Mouse (Mus musculus): ENCODE measurements at regions not wholly inside any gene's neighbourhood (a gene's known extent, or its start where the extent isn't known, plus 50 kb on each side); places are given as distances from the start of the nearest gene placed in this dataset.

GRCm38 (mm10) chr17:4425342-4425741 is 568.8 kb upstream of the Arid1b start:
- DNase-seq = peak; percentile 83

DNA sequence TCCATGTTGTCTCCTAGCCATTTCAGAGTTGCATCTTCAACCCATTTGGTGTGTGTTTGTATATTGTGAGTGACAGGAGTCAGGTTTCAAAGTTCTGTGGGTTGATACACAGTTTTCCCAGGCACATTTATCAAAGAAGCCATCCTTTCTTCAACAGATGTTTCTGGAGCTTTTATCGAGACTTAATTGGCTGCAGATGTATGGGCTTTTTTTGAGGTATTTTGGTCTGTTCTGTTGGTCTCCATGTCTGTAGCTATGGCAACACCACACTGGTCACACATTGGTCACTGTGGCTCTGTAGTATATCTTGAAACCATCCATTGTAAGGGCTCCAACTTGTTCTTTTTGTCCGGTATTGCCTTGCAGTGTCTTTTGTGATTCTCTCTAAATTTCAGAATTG is 565.1 kb upstream of the Arid1b start:
- no peak for DNase-seq

DNA sequence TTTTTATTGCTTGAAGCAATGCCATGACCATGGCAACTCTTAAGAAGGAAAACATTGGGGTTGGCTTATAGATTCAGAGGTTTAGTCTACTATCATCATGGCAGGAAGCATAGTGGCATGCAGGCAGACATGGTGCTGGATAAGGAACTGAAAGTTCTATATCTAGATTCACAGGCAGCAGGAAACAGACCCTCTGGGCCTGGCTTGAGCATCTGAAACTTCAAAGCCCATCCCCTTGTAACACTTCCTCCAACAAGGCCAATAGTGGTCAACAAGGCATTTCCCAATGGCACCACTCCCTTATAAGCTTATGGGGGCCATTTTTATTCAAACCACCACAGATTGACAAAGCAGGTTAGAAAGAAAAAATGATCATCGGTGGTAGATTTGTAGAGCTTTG is 548.5 kb upstream of the Arid1b start:
- no peak for DNase-seq

- DNase-seq = no peak
These were observed 536.6 kb upstream of the Arid1b start for GRCm38 (mm10) chr17:4457491-4457890.

DNA sequence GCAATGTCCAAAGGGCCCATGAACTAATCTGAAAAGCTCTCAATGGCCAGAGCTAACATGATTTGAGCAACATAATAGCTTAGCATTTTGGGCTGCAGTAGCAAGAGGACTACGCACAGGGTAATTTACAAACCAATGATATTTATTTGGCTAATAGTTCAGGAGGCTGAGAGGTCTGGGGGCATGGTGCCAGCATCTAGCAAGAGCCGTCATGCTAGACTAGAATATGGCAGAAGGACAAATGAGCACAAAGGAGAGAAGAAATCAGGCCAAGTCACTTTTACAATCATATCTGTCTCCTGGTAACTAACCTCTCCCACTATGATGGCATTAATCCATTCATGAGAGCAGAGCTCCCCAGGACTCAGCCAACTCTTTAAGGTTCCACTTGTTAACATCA is 532.6 kb upstream of the Arid1b start:
- no peak for DNase-seq

GRCm38 (mm10) chr17:4464286-4464880 is 529.7 kb upstream of the Arid1b start:
- no peak for DNase-seq

DNA sequence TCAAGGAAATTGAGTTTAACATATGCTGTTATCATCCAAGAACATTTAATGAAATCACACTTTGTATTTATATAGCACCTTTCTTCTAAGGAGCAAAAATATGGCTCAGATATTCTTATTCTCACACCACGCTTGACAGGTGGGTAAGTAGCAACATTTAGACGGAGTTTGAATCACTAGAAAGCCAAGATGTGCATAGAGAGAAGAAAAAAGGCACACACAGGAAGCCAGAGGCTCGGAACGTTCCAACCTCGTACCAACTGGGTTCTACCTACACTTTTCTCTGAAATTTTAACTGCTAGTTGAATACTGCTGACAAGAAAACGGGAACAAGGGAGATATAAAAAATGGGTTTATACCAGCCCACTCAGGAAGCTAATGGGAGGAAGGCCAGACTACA is 528.4 kb upstream of the Arid1b start:
- DNase-seq = no peak

DNA sequence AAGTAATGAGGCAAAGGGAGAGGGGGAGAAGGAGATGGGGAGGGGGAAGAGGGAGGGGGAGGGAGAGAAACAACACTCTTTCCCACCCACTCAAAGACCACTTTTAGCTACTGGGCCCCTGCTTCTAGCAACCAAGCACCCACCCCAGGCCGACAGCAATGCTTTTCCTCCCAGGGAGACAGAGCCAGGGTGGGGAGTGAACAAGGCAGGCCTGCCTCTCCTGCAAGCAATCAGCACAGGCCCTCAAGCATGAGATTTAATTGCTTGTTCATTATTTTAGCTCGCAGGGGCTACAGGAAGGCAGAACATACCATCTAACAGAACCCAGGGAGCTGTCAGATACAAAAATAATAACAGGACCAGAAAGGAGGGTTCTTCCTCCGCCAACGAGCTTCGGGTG is 521.7 kb upstream of the Arid1b start:
- DNase-seq = no peak

DNA sequence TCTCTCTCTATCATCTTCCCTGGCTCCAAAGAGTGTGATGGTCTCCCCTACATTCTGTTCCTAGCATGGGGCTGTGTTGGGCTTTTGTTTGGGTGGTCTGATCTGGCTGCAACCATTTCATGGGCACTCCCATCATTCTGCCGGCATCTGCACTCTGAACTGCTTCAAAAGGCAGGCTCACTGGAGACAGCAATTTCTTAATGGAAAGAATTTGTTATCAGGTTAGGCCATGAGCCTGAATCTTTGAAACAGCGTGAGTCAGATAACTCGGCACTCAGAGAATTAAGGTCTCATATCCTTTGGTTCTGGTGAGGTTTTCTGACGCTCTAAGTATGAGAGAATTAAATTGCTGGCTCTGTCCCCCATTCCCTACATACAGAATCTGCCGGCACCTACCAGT is 519.8 kb upstream of the Arid1b start:
- no peak for DNase-seq

DNA sequence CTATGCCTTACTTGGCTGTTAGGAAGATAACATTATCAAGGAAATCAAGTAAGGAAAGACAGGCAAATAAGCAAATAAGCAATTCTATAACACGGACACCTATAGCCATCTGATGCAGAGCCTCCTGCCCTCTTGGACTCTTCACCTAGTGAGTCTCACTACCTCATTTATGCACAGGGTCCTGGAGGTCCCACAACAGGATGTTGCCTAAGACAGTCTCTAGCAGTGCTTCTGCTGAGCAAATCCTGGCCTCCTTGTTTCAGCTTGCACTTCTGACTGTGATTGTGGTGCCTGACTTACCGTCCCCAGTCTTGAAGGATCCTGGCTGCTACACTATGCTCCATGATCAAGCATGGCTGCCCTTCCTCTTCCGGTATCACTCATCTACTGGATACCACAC is 518.5 kb upstream of the Arid1b start:
- DNase-seq = no peak

DNA sequence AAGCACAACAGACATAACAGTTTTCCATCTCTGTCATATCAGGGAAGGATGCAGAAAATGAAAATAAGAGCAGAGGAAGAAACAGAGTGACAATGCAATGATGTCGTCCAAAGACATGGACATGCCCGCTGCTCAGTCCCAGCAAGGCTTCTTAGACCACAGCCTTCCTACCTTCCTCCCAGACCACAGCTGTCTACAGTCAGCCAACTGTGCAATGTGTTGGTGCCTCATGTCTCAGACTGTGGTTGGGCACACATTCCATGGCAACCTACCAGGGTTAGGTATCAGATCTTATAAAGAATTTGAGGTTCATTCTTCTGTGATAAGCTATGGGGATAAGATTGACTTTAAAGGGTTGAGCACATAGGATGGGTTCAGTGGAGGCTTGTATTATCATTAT is 499.7 kb upstream of the Arid1b start:
- peak; percentile 52 for DNase-seq

DNA sequence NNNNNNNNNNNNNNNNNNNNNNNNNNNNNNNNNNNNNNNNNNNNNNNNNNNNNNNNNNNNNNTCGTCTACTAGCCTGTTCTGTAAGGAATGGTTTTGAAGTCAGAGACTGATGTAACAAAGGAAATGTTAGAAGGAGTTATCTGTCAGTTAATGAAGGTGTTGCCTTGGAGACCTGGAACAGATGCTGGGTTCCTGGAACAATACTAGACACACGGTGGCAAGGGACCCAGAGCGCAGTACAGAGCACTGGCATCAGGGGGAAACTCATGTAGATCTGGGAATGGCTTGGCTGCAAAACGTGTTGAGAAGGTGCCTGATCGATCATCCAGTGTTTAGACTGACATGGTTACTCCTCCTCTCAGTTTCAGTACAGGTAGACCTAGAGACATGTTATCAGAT is 493.6 kb upstream of the Arid1b start:
- no peak for DNase-seq

- DNase-seq = no peak
These were observed 493.1 kb upstream of the Arid1b start for GRCm38 (mm10) chr17:4501029-4501428.

GRCm38 (mm10) chr17:4504951-4505350 is 489.2 kb upstream of the Arid1b start:
- peak; percentile 14 for DNase-seq

DNA sequence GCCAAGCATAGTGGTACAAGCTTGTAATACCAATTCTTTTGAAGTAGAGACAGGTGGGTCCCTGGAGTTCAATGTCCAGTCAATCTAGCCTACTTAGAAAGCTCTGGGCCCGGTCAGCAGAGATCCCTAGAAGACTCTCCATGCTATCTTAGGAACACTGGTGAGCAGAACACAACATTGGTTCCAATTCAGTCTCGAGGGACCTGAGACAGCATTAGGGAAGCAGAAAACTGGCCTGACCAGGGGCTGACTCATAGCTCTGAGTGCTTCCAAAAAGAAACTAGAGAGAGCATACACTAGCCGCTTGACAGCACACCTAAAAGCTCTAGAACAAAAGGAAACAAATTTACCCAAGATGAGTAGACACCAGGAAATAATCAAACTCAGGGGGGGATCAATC is 484.6 kb upstream of the Arid1b start:
- peak; percentile 96 for DNase-seq

DNA sequence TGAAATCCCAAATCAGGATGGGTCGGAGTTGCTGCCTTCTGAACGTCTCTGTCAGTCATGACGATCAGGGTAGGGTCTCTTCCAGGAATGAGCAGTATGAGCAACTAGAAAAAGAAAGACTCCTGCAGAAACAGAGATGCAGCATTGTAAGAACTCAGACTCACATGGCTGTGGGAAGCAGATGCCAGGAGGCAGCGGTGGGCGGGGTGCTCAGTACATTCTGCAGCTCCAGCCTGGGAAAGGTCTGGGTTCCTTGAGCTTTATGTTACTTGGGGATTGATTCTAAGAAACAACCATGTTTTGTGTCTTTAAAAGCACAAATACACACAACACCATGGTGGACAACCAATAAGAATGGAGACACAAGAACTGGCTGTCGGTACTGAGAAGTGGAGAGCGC is 478.0 kb upstream of the Arid1b start:
- peak; percentile 74 for DNase-seq

GRCm38 (mm10) chr17:4516846-4517245 is 477.3 kb upstream of the Arid1b start:
- DNase-seq = peak; percentile 85

- peak; percentile 7 for DNase-seq
These were observed 473.1 kb upstream of the Arid1b start for GRCm38 (mm10) chr17:4521031-4521430.

- peak; percentile 40 for DNase-seq
These were observed 467.7 kb upstream of the Arid1b start for GRCm38 (mm10) chr17:4526466-4526865.

DNA sequence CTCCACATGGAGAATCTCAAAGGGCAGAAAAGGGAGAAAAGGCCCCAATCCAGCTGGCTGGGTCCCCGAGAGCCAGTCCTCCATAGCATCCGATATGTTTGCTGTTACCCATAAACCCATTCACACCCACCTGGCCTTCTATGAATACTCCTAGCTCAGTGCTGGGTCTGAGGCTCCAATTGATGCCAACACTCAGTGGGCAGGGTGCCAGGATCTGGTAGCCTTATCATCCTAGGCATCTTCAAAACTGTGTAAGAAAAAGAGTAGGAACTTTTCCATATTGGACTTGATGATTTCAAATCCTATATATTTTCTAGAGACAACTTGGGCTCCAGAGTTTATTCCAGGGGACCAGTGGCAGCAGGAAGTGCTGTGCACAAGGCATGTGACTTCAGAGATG is 462.0 kb upstream of the Arid1b start:
- DNase-seq = peak; percentile 74

DNA sequence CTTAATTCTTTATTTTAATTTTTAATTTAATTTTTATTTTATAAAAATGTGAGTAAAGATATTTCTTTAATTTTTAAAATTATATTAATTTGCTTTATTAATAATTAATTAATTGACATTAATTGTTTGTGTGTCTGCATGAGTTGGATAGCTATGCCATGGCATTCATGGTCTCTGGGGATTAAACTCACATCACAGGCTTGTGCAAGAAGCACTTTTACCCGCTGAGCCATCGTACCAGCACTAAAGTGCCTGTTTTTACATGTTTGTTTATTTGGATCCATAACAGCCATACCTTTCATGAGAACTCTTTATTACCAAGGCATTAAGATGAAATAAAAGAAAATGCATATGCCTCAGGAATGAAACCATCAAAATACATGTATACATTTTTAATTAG is 453.7 kb upstream of the Arid1b start:
- peak; percentile 16 for DNase-seq

DNA sequence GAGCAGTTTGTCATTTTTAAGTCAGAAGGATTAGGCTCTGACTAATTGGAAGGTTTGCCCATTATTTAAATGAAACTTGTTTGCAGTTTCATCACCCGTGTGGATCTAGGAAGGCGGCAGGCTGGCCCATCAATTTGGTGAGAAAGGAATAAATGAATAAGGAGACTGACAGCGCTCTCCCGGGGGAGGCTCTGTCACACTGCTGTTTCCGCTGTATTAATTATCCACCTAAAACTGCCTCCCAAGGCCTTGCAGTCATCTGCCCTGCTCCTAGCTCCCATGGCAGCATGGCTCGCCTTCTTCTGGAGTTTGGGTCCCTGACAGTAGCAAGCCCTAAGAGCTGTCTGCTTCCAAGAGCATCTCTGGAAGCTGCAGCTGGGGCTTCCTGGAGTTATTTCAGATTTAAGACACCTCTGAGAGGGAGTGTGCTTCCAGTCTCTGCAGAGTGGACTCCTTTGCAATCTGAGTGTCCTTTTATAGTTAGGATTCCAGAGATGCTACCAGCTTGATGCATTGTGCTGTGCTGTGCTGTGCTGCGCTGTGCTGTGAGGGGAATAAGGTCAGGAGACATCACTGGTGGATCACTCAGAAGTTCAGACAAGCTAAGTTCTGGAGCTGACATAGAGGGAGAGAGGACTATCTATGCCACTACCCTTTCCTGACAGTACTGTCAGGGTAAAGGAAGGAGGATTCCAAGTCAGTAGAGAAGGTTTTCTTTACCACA is 452.9 kb upstream of the Arid1b start:
- DNase-seq = peak; percentile 42

DNA sequence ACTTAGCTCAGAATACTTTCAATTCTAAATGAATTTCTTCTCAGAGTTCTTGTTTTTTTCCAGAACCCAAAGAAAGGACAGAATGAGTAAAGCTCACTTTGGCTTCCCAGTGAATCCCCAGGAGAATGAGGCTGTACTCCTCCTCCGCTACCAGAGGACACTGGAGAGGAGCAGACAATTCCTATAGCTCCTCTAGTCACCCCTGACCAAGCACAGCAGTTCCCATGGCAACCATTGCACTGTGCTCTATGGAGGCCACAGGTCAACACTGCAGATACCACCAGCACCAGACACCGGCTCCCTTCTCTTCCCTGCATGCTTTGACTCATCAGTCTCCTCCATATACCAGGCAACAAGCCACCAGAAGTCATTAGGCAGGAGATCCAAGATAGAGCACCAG is 447.6 kb upstream of the Arid1b start:
- peak; percentile 61 for DNase-seq

- peak; percentile 57 for DNase-seq
These were observed 441.1 kb upstream of the Arid1b start for GRCm38 (mm10) chr17:4553026-4553425.

- no peak for DNase-seq
These were observed 430.5 kb upstream of the Arid1b start for GRCm38 (mm10) chr17:4563641-4564040.
